Mouse (Mus musculus): ENCODE data around the gene Slc15a3. TPM values are rescaled to one million over a fixed set of nuclear protein-coding genes. Genes with fewer than 3 reads are reported as not detected.

The Slc15a3 gene
- polyA plus RNA-seq (2015; fragmentation: Nextera tagmentation; extraction: Ambion mirVana): 0.29 and 0.39 TPM in 2 replicates

GRCm38 (mm10) chr19:10839010-10839892 is at the start of gene Slc15a3:
Gene Slc15a3, plus strand, starts transcription at chr19:10839727.
- H3K4me1 ChIP-seq: peaks cover 12% of the 10 kb centered on the region; the same call in 1 of the 2 replicates
- H3K9me3 ChIP-seq: no peaks in the 10 kb centered on the region
- H3K27ac ChIP-seq (replicated peaks): no peak within 1 kb of the TSS
- no peak within 1 kb of the TSS for H3K4me3 ChIP-seq
- no peak within 1 kb of the TSS for H3K9ac ChIP-seq
- H3K27me3 ChIP-seq (replicated peaks): peaks cover 11% of the 10 kb centered on the region; the same call in 1 of the 2 replicates
- ATAC-seq (ENCODE audit: extremely low read depth, insufficient number of reproducible peaks, low FRiP score, low TSS enrichment): no peak
- no peak within 1 kb of the TSS for H3K4me2 ChIP-seq
- 71% methylated on average over 15 of the region's 15 CpGs for WGBS
- H3K36me3 ChIP-seq: no peaks in the 10 kb centered on the region

DNA sequence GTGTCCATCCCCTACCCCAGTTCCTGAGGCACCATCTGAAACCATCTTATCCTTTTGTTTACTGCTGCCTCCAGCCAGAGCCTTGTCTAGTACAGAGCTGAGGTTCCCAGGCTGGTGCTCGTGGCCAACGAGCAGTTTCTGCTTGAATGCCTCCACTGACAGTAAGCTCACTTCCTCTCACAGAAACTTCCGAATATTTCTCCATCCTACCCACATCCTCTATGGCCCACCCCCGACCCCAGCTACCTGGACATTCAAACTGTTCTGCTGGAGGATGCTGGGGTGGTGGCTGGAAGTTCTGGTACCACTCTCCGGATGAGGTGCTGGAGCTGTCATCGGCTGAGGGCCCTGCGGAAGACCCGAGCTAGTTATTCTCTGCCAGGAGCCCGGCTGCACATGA is 49.2 kb upstream of the Slc15a3 start:
- Histone ChIP-seq H3K27ac (replicated peaks) (no peak overlapping the region), H3K27me3 (replicated peaks) (peaks cover 6% of the 10 kb centered on the region; the same call in 1 of the 2 replicates), H3K9ac (no peak overlapping the region), H3K4me1 (0 out of 2 replicates have a peak, but pooled peaks cover 3% of the 10 kb centered on the region), H3K9me3 (no peaks in the 10 kb centered on the region), H3K4me3 (no peak overlapping the region), H3K36me3 (no peaks in the 10 kb centered on the region), H3K4me2 (no peak overlapping the region)
- ATAC-seq (ENCODE audit: extremely low read depth, insufficient number of reproducible peaks, low FRiP score, low TSS enrichment): no peak
- WGBS: 64% methylated on average over 9 of the region's 9 CpGs

- H3K4me1 ChIP-seq: 0 out of 2 replicates have a peak, but pooled peaks cover 3% of the 10 kb centered on the region
- H3K36me3 ChIP-seq: no peaks in the 10 kb centered on the region
- peaks cover 10% of the 10 kb centered on the region; the same call in 1 of the 2 replicates for H3K27me3 ChIP-seq (replicated peaks)
- no peak overlapping the region for H3K27ac ChIP-seq (replicated peaks)
- H3K4me2 ChIP-seq: no peak overlapping the region
- no peak overlapping the region for H3K9ac ChIP-seq
- no peak overlapping the region for H3K4me3 ChIP-seq
- ATAC-seq (ENCODE audit: extremely low read depth, insufficient number of reproducible peaks, low FRiP score, low TSS enrichment): no peak
- H3K9me3 ChIP-seq: no peaks in the 10 kb centered on the region
- WGBS: 65% methylated on average over 3 of the region's 3 CpGs
Measured at GRCm38 (mm10) chr19:10793044-10793443, 46.5 kb upstream of the Slc15a3 start.

GRCm38 (mm10) chr19:10794916-10795315 is 44.6 kb upstream of the Slc15a3 start:
- no peaks in the 10 kb centered on the region for H3K9me3 ChIP-seq
- no peaks in the 10 kb centered on the region for H3K4me1 ChIP-seq
- H3K36me3 ChIP-seq: no peaks in the 10 kb centered on the region
- WGBS: 80% methylated on average over 1 of the region's 1 CpGs
- no peak overlapping the region for H3K4me2 ChIP-seq
- H3K9ac ChIP-seq: no peak overlapping the region
- no peak overlapping the region for H3K4me3 ChIP-seq
- ATAC-seq (ENCODE audit: extremely low read depth, insufficient number of reproducible peaks, low FRiP score, low TSS enrichment): no peak
- H3K27me3 ChIP-seq (replicated peaks): peaks cover 14% of the 10 kb centered on the region; the same call in 1 of the 2 replicates
- no peak overlapping the region for H3K27ac ChIP-seq (replicated peaks)

GRCm38 (mm10) chr19:10798576-10798975 is 41.0 kb upstream of the Slc15a3 start:
- no peaks in the 10 kb centered on the region for H3K4me1 ChIP-seq
- no peak for ATAC-seq (ENCODE audit: extremely low read depth, insufficient number of reproducible peaks, low FRiP score, low TSS enrichment)
- H3K9ac ChIP-seq: no peak overlapping the region
- H3K27me3 ChIP-seq (replicated peaks): peaks cover 14% of the 10 kb centered on the region; the same call in 1 of the 2 replicates
- 52% methylated on average over 10 of the region's 10 CpGs for WGBS
- no peaks in the 10 kb centered on the region for H3K36me3 ChIP-seq
- no peaks in the 10 kb centered on the region for H3K9me3 ChIP-seq
- H3K4me3 ChIP-seq: no peak overlapping the region
- H3K4me2 ChIP-seq: no peak overlapping the region
- H3K27ac ChIP-seq (replicated peaks): no peak overlapping the region

DNA sequence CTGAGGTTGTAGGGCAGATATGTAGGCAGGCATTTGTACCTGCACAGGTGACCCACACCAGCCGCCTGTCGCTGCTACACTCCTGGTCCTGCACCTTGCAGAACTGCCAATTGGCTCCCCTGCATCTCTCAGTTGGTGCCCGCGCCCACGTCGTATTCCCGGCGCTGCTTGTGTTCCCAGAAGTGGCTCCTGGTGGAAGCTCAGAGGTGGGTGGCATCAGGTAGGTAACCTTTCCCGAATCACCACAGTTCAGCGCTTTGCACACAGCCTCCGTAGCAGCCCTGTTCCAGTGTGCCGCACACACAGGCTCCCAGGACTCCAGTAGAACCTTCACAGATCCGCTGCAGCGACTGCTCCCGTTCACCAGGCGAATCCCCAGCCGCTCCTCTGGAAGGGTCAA is 40.4 kb upstream of the Slc15a3 start:
- Histone ChIP-seq H3K4me1 (no peaks in the 10 kb centered on the region), H3K36me3 (no peaks in the 10 kb centered on the region), H3K4me2 (no peak overlapping the region), H3K27ac (replicated peaks) (no peak overlapping the region), H3K9ac (no peak overlapping the region), H3K27me3 (replicated peaks) (peaks cover 14% of the 10 kb centered on the region; the same call in 1 of the 2 replicates), H3K4me3 (no peak overlapping the region), H3K9me3 (no peaks in the 10 kb centered on the region)
- no peak for ATAC-seq (ENCODE audit: extremely low read depth, insufficient number of reproducible peaks, low FRiP score, low TSS enrichment)
- WGBS: 86% methylated on average over 17 of the region's 17 CpGs

GRCm38 (mm10) chr19:10801070-10801469 is 38.5 kb upstream of the Slc15a3 start:
- Histone ChIP-seq H3K9me3 (no peaks in the 10 kb centered on the region), H3K36me3 (no peaks in the 10 kb centered on the region), H3K27me3 (replicated peaks) (peaks cover 14% of the 10 kb centered on the region; the same call in 1 of the 2 replicates), H3K27ac (replicated peaks) (no peak overlapping the region), H3K4me2 (no peak overlapping the region), H3K9ac (no peak overlapping the region), H3K4me3 (no peak overlapping the region), H3K4me1 (no peaks in the 10 kb centered on the region)
- WGBS: 75% methylated on average over 6 of the region's 6 CpGs
- no peak for ATAC-seq (ENCODE audit: extremely low read depth, insufficient number of reproducible peaks, low FRiP score, low TSS enrichment)

- no peak overlapping the region for H3K27ac ChIP-seq (replicated peaks)
- ATAC-seq (ENCODE audit: extremely low read depth, insufficient number of reproducible peaks, low FRiP score, low TSS enrichment): no peak
- H3K36me3 ChIP-seq: no peaks in the 10 kb centered on the region
- no peak overlapping the region for H3K4me2 ChIP-seq
- H3K4me1 ChIP-seq: no peaks in the 10 kb centered on the region
- no peak overlapping the region for H3K9ac ChIP-seq
- WGBS: 76% methylated on average over 6 of the region's 6 CpGs
- H3K9me3 ChIP-seq: no peaks in the 10 kb centered on the region
- no peak overlapping the region for H3K4me3 ChIP-seq
- H3K27me3 ChIP-seq (replicated peaks): peaks cover 14% of the 10 kb centered on the region; the same call in 1 of the 2 replicates
Measured at GRCm38 (mm10) chr19:10801906-10802305, 37.6 kb upstream of the Slc15a3 start.

DNA sequence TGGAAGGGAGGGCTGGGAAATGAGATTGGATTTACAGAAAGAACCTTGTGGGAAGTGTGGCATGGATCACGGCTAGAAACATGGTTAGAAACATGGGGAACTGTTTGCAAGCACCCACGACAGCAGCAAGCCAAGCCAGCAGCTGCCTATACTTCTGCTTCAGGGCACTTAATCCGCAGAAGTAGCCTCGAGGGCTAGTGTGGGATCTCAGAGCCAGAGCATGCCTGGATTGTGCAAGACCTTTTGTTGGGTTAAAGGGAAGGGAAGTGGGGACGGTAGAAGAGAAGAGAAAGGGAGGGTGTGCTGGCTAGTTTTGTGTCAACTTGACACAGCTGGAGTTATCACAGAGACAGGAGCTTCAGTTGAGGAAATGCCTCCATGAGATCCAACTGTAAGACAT is 35.8 kb upstream of the Slc15a3 start:
- H3K9me3 ChIP-seq: no peaks in the 10 kb centered on the region
- peaks cover 10% of the 10 kb centered on the region; the same call in 1 of the 2 replicates for H3K27me3 ChIP-seq (replicated peaks)
- no peaks in the 10 kb centered on the region for H3K36me3 ChIP-seq
- no peak overlapping the region for H3K4me3 ChIP-seq
- H3K4me2 ChIP-seq: no peak overlapping the region
- no peaks in the 10 kb centered on the region for H3K4me1 ChIP-seq
- no peak for ATAC-seq (ENCODE audit: extremely low read depth, insufficient number of reproducible peaks, low FRiP score, low TSS enrichment)
- no peak overlapping the region for H3K9ac ChIP-seq
- 63% methylated on average over 5 of the region's 5 CpGs for WGBS
- no peak overlapping the region for H3K27ac ChIP-seq (replicated peaks)

DNA sequence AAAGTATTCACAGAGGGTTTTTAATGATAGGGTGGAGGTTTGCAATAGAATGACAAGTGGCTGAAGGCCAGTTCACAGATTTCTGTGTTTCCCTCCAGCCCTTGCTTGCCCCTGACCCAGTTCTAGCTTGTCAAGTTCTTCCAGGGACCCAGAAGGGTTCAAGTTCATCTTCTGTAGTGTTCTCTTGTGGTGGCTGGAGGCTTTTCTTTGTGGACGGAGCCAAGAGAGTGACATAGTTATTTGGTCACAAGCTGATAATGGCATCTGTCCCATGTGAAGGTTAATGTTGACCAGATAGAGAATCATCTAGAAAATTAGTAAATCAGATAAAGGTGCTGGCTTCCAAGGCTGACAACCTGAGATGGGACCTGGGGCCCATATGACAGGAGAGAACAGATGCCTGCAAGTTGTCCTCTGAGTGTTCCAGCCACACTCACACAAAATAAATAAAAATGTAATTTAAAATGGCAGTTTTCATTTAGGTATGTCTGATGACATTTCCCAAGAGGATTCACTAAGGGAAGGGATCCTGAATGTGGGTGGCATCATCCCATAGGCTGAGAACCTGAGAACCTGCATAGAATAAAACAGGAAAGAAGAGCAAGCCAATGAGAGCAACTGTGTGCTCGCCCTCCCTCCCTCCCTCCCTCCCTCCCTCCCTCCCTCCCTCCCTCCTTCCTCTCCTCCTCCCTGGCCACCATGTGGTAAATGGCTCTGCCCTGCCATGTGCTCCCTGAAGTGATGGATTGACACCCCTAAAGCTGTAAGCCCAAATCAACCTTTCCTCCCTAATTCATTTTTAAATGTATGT is 34.5 kb upstream of the Slc15a3 start:
- H3K9ac ChIP-seq: no peak overlapping the region
- peaks cover 7% of the 10 kb centered on the region; the same call in 1 of the 2 replicates for H3K27me3 ChIP-seq (replicated peaks)
- H3K4me1 ChIP-seq: no peaks in the 10 kb centered on the region
- H3K27ac ChIP-seq (replicated peaks): no peak overlapping the region
- ATAC-seq (ENCODE audit: extremely low read depth, insufficient number of reproducible peaks, low FRiP score, low TSS enrichment): no peak
- H3K36me3 ChIP-seq: no peaks in the 10 kb centered on the region
- no peaks in the 10 kb centered on the region for H3K9me3 ChIP-seq
- 80% methylated on average over 2 of the region's 2 CpGs for WGBS
- no peak overlapping the region for H3K4me3 ChIP-seq
- H3K4me2 ChIP-seq: no peak overlapping the region

DNA sequence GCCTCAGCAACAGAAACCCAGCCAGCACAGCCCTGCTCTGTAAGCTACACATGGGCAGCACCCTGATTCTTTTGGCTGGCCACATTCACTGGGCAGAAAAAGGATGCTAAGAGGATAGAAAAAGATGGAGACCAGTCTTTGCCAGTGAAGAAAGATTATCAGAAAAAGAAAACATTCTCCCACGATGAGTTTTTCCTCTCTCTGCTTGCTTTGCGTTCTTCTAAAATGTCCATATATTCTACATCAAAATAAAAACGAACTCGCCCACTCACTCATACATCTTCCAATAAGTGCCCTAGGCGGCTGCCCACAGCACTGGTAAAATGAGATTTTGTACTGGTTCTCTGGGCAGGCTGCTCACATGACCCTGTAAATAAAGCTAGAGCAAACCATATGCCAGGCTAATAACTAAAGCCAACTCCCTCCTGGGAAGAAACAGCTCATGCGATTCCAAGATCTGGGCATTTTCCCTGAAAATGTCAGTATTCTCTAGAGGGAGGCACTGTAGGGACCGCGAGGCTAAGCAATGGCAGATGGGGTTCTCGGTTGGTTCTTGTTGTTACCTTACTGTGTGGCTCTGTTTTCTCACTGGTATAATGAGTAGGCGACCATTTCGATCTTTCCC is 33.8 kb upstream of the Slc15a3 start:
- Histone ChIP-seq H3K36me3 (no peaks in the 10 kb centered on the region), H3K9ac (no peak overlapping the region), H3K27me3 (replicated peaks) (peaks cover 2% of the 10 kb centered on the region; the same call in 1 of the 2 replicates), H3K9me3 (no peaks in the 10 kb centered on the region), H3K4me3 (no peak overlapping the region), H3K4me2 (no peak overlapping the region), H3K4me1 (no peaks in the 10 kb centered on the region), H3K27ac (replicated peaks) (no peak overlapping the region)
- 77% methylated on average over 11 of the region's 11 CpGs for WGBS
- ATAC-seq (ENCODE audit: extremely low read depth, insufficient number of reproducible peaks, low FRiP score, low TSS enrichment): no peak
